Mouse (Mus musculus): ENCODE measurements around the gene BC017158. TPM values are rescaled to one million over a fixed set of nuclear protein-coding genes. Genes with fewer than 3 reads are reported as not detected.
A peak's percentile ranks its signal among the peaks of the same experiment; 100 is the strongest.
"Not testable (repeated sequence)": the region's sequence is repeated elsewhere in the genome, so short reads cannot be mapped to it uniquely, and the experiment has no call there.

Gene BC017158
- 51.1 and 54.1 TPM in 2 replicates for polyA plus RNA-seq (2012; rRNA removed)

- peak; percentile 79 for DNase-seq
- TF ChIP-seq CTCF (IDR thresholded peaks at IDR 0.05; ENCODE audit: borderline replicate concordance, control insufficient read depth, extremely low read depth, insufficient read depth, low read length, poor library complexity) (no peak), POLR2A (IDR thresholded peaks at IDR 0.05; ENCODE audit: control insufficient read depth, extremely low read depth, insufficient read depth, low read length, poor library complexity) (peak; percentile 38; the same call in 1 of the 2 replicates)
Observed at GRCm38 (mm10) chr7:128297617-128298480, at the start of gene BC017158. TSS of gene BC017158 (minus strand) at chr7:128298170.

GRCm38 (mm10) chr7:128346991-128347390 is 49.0 kb upstream of the BC017158 start:
- H3K27me3 ChIP-seq (ENCODE audit: control insufficient read depth, insufficient read depth, low read length): no peaks in the 10 kb centered on the region
- no peaks in the 10 kb centered on the region for H3K4me1 ChIP-seq (replicated peaks; ENCODE audit: control insufficient read depth, insufficient read depth, low read length)
- no peaks in the 10 kb centered on the region for H3K36me3 ChIP-seq (ENCODE audit: control insufficient read depth, insufficient read depth, low read length)
- no peak overlapping the region for H3K27ac ChIP-seq (ENCODE audit: control insufficient read depth, insufficient read depth, low read length)
- no peak for TF ChIP-seq CTCF (IDR thresholded peaks at IDR 0.05; ENCODE audit: borderline replicate concordance, control insufficient read depth, extremely low read depth, insufficient read depth, low read length, poor library complexity)
- TF ChIP-seq POLR2A (IDR thresholded peaks at IDR 0.05; ENCODE audit: control insufficient read depth, extremely low read depth, insufficient read depth, low read length, poor library complexity): no peak
- no peak for DNase-seq
- H3K4me3 ChIP-seq (ENCODE audit: control insufficient read depth, insufficient read depth, low read length): no peak overlapping the region
- 84% methylated on average over 8 of the region's 8 CpGs for WGBS

More at GRCm38 (mm10) chr7:128297617-128298480, at the start of gene BC017158:
- Histone ChIP-seq H3K36me3 (ENCODE audit: control insufficient read depth, insufficient read depth, low read length) (no peaks in the 10 kb centered on the region), H3K27me3 (ENCODE audit: control insufficient read depth, insufficient read depth, low read length) (no peaks in the 10 kb centered on the region), H3K4me3 (ENCODE audit: control insufficient read depth, insufficient read depth, low read length) (peak within 1 kb of the TSS; percentile 62), H3K27ac (ENCODE audit: control insufficient read depth, insufficient read depth, low read length) (peak within 1 kb of the TSS; percentile 44; the same call in 1 of the 2 replicates), H3K4me1 (replicated peaks; ENCODE audit: control insufficient read depth, insufficient read depth, low read length) (peaks cover 6% of the 10 kb centered on the region)
- WGBS: 1% methylated on average over 47 of the region's 47 CpGs

- no peak for DNase-seq
- Histone ChIP-seq H3K4me1 (replicated peaks; ENCODE audit: control insufficient read depth, insufficient read depth, low read length) (no peaks in the 10 kb centered on the region), H3K4me3 (ENCODE audit: control insufficient read depth, insufficient read depth, low read length) (no peak overlapping the region), H3K36me3 (ENCODE audit: control insufficient read depth, insufficient read depth, low read length) (no peaks in the 10 kb centered on the region), H3K27me3 (ENCODE audit: control insufficient read depth, insufficient read depth, low read length) (no peaks in the 10 kb centered on the region), H3K27ac (ENCODE audit: control insufficient read depth, insufficient read depth, low read length) (no peak overlapping the region)
- TF ChIP-seq CTCF (IDR thresholded peaks at IDR 0.05; ENCODE audit: borderline replicate concordance, control insufficient read depth, extremely low read depth, insufficient read depth, low read length, poor library complexity) (no peak), POLR2A (IDR thresholded peaks at IDR 0.05; ENCODE audit: control insufficient read depth, extremely low read depth, insufficient read depth, low read length, poor library complexity) (no peak)
- 74% methylated on average over 2 of the region's 2 CpGs for WGBS
Observed at GRCm38 (mm10) chr7:128346522-128346921, 48.6 kb upstream of the BC017158 start.

- TF ChIP-seq CTCF (IDR thresholded peaks at IDR 0.05; ENCODE audit: borderline replicate concordance, control insufficient read depth, extremely low read depth, insufficient read depth, low read length, poor library complexity) (no peak), POLR2A (IDR thresholded peaks at IDR 0.05; ENCODE audit: control insufficient read depth, extremely low read depth, insufficient read depth, low read length, poor library complexity) (no peak)
- H3K27ac ChIP-seq (ENCODE audit: control insufficient read depth, insufficient read depth, low read length): no peak overlapping the region
- no peaks in the 10 kb centered on the region for H3K27me3 ChIP-seq (ENCODE audit: control insufficient read depth, insufficient read depth, low read length)
- H3K4me3 ChIP-seq (ENCODE audit: control insufficient read depth, insufficient read depth, low read length): no peak overlapping the region
- DNase-seq: no peak
- 91% methylated on average over 6 of the region's 6 CpGs for WGBS
- no peaks in the 10 kb centered on the region for H3K4me1 ChIP-seq (replicated peaks; ENCODE audit: control insufficient read depth, insufficient read depth, low read length)
- H3K36me3 ChIP-seq (ENCODE audit: control insufficient read depth, insufficient read depth, low read length): no peaks in the 10 kb centered on the region
Observed at GRCm38 (mm10) chr7:128345691-128346090, 47.7 kb upstream of the BC017158 start.

DNA sequence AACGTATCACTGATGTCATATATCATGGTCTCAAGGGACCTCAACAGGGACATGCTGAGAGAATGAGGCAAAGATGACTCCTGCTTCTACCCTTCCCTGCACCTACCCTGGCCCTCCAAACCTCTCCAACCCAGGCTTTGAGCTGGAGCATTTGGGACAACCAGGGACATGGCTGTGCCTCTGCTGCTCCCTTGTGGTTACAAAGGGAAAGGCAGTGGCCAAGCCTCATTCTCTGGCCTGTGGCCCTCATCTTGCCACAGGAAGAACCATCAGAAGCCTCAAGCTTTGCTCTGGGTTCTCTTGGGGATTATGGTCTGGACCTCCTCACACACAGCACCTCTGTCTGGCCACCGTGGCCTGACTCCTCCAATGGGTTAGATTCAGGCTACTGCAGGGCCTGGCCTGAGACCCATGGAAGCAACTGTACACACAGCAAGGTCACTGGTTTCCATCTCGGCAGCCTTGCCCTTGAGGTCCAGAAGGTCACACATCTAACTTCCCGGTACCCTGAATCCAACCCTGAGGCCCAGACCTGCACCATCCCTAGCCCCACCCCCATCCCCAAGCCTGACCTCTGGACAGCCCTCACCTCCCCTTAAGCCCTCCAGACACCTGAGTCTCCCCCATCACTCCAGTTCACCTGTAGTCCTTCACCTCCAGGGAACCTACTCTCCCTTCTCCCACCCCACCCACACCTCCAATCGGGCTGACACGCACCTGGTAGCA is 47.1 kb upstream of the BC017158 start:
- Histone ChIP-seq H3K4me1 (replicated peaks; ENCODE audit: control insufficient read depth, insufficient read depth, low read length) (no peaks in the 10 kb centered on the region), H3K27me3 (ENCODE audit: control insufficient read depth, insufficient read depth, low read length) (no peaks in the 10 kb centered on the region), H3K4me3 (ENCODE audit: control insufficient read depth, insufficient read depth, low read length) (no peak overlapping the region), H3K27ac (ENCODE audit: control insufficient read depth, insufficient read depth, low read length) (no peak overlapping the region), H3K36me3 (ENCODE audit: control insufficient read depth, insufficient read depth, low read length) (no peaks in the 10 kb centered on the region)
- peak; percentile 64 for DNase-seq
- WGBS: 71% methylated on average over 6 of the region's 6 CpGs
- TF ChIP-seq POLR2A (IDR thresholded peaks at IDR 0.05; ENCODE audit: control insufficient read depth, extremely low read depth, insufficient read depth, low read length, poor library complexity) (no peak), CTCF (IDR thresholded peaks at IDR 0.05; ENCODE audit: borderline replicate concordance, control insufficient read depth, extremely low read depth, insufficient read depth, low read length, poor library complexity) (peak; percentile 82; the same call in 1 of the 2 replicates)

DNA sequence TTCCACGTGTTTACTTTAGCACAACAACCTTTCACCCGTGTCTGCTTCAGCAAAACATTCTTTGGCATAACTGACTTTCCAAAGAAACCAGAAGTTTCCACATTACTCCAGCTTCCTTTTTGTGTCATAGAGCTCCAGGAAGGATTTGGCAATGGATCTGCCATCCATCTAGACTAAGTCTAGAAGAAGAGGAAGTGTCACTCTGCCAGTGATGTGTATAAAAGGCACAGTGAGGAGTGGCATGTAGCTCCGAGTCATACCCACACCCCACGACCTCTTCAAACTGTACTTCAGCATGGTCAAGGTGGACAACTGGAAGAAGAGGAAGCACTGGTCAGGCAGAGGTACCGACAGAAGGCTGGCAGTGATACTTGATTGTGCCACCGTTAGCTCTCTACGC is 46.5 kb upstream of the BC017158 start:
- no peaks in the 10 kb centered on the region for H3K4me1 ChIP-seq (replicated peaks; ENCODE audit: control insufficient read depth, insufficient read depth, low read length)
- H3K4me3 ChIP-seq (ENCODE audit: control insufficient read depth, insufficient read depth, low read length): no peak overlapping the region
- no peak overlapping the region for H3K27ac ChIP-seq (ENCODE audit: control insufficient read depth, insufficient read depth, low read length)
- no peaks in the 10 kb centered on the region for H3K36me3 ChIP-seq (ENCODE audit: control insufficient read depth, insufficient read depth, low read length)
- H3K27me3 ChIP-seq (ENCODE audit: control insufficient read depth, insufficient read depth, low read length): no peaks in the 10 kb centered on the region
- DNase-seq: no peak
- TF ChIP-seq POLR2A (IDR thresholded peaks at IDR 0.05; ENCODE audit: control insufficient read depth, extremely low read depth, insufficient read depth, low read length, poor library complexity) (no peak), CTCF (IDR thresholded peaks at IDR 0.05; ENCODE audit: borderline replicate concordance, control insufficient read depth, extremely low read depth, insufficient read depth, low read length, poor library complexity) (no peak)
- WGBS: 79% methylated on average over 7 of the region's 7 CpGs

- not testable (repeated sequence) for H3K4me1 ChIP-seq (replicated peaks; ENCODE audit: control insufficient read depth, insufficient read depth, low read length); H3K27me3 ChIP-seq (ENCODE audit: control insufficient read depth, insufficient read depth, low read length); H3K4me3 ChIP-seq (ENCODE audit: control insufficient read depth, insufficient read depth, low read length); H3K27ac ChIP-seq (ENCODE audit: control insufficient read depth, insufficient read depth, low read length); H3K36me3 ChIP-seq (ENCODE audit: control insufficient read depth, insufficient read depth, low read length); DNase-seq
- WGBS: 95% methylated on average over 9 of the region's 10 CpGs
Observed at GRCm38 (mm10) chr7:128342691-128343090, 44.7 kb upstream of the BC017158 start.

- not testable (repeated sequence) for H3K27me3 ChIP-seq (ENCODE audit: control insufficient read depth, insufficient read depth, low read length); DNase-seq; H3K27ac ChIP-seq (ENCODE audit: control insufficient read depth, insufficient read depth, low read length); H3K36me3 ChIP-seq (ENCODE audit: control insufficient read depth, insufficient read depth, low read length); H3K4me3 ChIP-seq (ENCODE audit: control insufficient read depth, insufficient read depth, low read length); H3K4me1 ChIP-seq (replicated peaks; ENCODE audit: control insufficient read depth, insufficient read depth, low read length)
- WGBS: 76% methylated on average over 9 of the region's 9 CpGs
Observed at GRCm38 (mm10) chr7:128340321-128340720, 42.4 kb upstream of the BC017158 start.
